Mouse (Mus musculus) lung, embryonic 14.5 days (tissue): ENCODE results near the gene Gdi2. TPM values are rescaled to one million over a fixed set of nuclear protein-coding genes. Genes with fewer than 3 reads are reported as not detected.

ENCODE experiments used
- ATAC-seq: fragments of 200-750 bp; cut with Nextera tagmentation; 2 replicates; pipeline ENCODE4 v1.8.0; 2017; ENCODE audit warnings: mild to moderate bottlenecking, moderate TSS enrichment, moderate library complexity; ENCODE audit not compliant: insufficient read depth
- DNase-seq: peaks from one replicate; pipeline ENCODE4 v3.0.0-alpha.2; 2015
- H3K27ac ChIP-seq: fragments of 300-500 bp; sonication (generic); 2 replicates; pipeline ENCODE4 v1.5.1; 2014; ENCODE audit warnings: low read depth, mild to moderate bottlenecking, moderate library complexity
- H3K27me3 ChIP-seq: fragments of 300-500 bp; sonication (generic); 2 replicates; pipeline ENCODE4 v1.6.1; 2014; ENCODE audit warnings: low read length, control low read depth; ENCODE audit not compliant: insufficient read depth
- H3K36me3 ChIP-seq: fragments of 300-500 bp; sonication (generic); 2 replicates; pipeline ENCODE4 v1.6.1; 2014; ENCODE audit warnings: control low read depth; ENCODE audit not compliant: insufficient read depth
- H3K4me1 ChIP-seq: fragments of 300-500 bp; sonication (generic); 2 replicates; pipeline ENCODE4 v1.6.1; 2014; ENCODE audit warnings: antibody characterized with exemption, control low read depth; ENCODE audit not compliant: insufficient read depth
- H3K4me2 ChIP-seq: fragments of 300-500 bp; sonication (generic); 2 replicates; pipeline ENCODE4 v1.6.1; 2014; ENCODE audit warnings: mild to moderate bottlenecking
- H3K4me3 ChIP-seq: fragments of 300-500 bp; sonication (generic); 2 replicates; pipeline ENCODE4 v1.5.1; 2014; ENCODE audit warnings: low read depth, low read length
- H3K9ac ChIP-seq: fragments of 300-500 bp; sonication (generic); 2 replicates; pipeline ENCODE4 v1.6.1; 2014
- H3K9me3 ChIP-seq: fragments of 300-500 bp; sonication (generic); 2 replicates; pipeline ENCODE4 v1.6.1; 2016; ENCODE audit warnings: low read depth, low read length, control low read depth
- CTCF ChIP-seq: IDR thresholded peaks from 2 replicates; pipeline ENCODE4 v1.5.1; 2016; ENCODE audit warnings: antibody characterized with exemption, low read depth
- WGBS: fragments of 180-500 bp; shearing (Covaris S2); extraction: QIAGEN DNeasy Blood & Tissue Kit; methylation state at CpG from one replicate; pipeline ENCODE4 v1.1.7; 2014; 5-methylcytosine and 5-hydroxymethylcytosine counted together
- polyA plus RNA-seq: library from polyadenylated mRNA; unstranded; fragments of >200 nt; fragmentation: Nextera tagmentation; extraction: Ambion mirVana; gene quantifications from 2 replicates; pipeline ENCODE4 v1.2.1, GENCODE M21; 2014

Gene Gdi2
- polyA plus RNA-seq, 1 experiment from 2014 or later, result 478 TPM

GRCm38 (mm10) chr13:3609780-3610117 lies 71.9 kb downstream of the Gdi2 start:
- H3K9ac ChIP-seq, result peak overlapping the region; percentile 86
- peaks cover 5% of the 10 kb centered on the region; the same call in 1 of the 2 replicates for H3K9me3 ChIP-seq
- peak overlapping the region; percentile 94 for H3K4me3 ChIP-seq
- H3K4me1 ChIP-seq, result no peaks in the 10 kb centered on the region
- DNase-seq (no peak), ATAC-seq (no peak)
- no peaks in the 10 kb centered on the region for H3K36me3 ChIP-seq
- no peaks in the 10 kb centered on the region for H3K27me3 ChIP-seq
- H3K4me2 ChIP-seq, result peak overlapping the region; percentile 75
- TF ChIP-seq CTCF, result no peak
- H3K27ac ChIP-seq, result no peak overlapping the region
- 14% methylated on average over 8 of the region's 8 CpGs for WGBS

GRCm38 (mm10) chr13:3610118-3610794 lies 72.4 kb downstream of the Gdi2 start:
- WGBS, result under 1% methylated on average over 50 of the region's 50 CpGs

GRCm38 (mm10) chr13:3610795-3611438 lies 73.1 kb downstream of the Gdi2 start, which contains the start of gene Fam208b:
TSS of gene Fam208b (minus strand) at chr13:3611108.
- no peak for TF ChIP-seq CTCF
- H3K4me2 ChIP-seq, result peak within 1 kb of the TSS; percentile 75
- WGBS, result under 1% methylated on average over 58 of the region's 58 CpGs
- no peaks in the 10 kb centered on the region for H3K4me1 ChIP-seq
- peak within 1 kb of the TSS; percentile 94 for H3K4me3 ChIP-seq
- peak; percentile 99 for ATAC-seq
- H3K27ac ChIP-seq, result peak within 1 kb of the TSS; percentile 94
- H3K27me3 ChIP-seq, result no peaks in the 10 kb centered on the region
- peak; percentile 99 for DNase-seq
- peak within 1 kb of the TSS; percentile 86 for H3K9ac ChIP-seq
- H3K36me3 ChIP-seq, result no peaks in the 10 kb centered on the region
- peaks cover 5% of the 10 kb centered on the region; the same call in 1 of the 2 replicates for H3K9me3 ChIP-seq

More at GRCm38 (mm10) chr13:3610118-3610794, 72.4 kb downstream of the Gdi2 start:
- Histone ChIP-seq H3K4me2 (peak overlapping the region; percentile 75), H3K4me1 (no peaks in the 10 kb centered on the region), H3K9ac (peak overlapping the region; percentile 86), H3K36me3 (no peaks in the 10 kb centered on the region), H3K27ac (peak overlapping the region; percentile 94), H3K27me3 (no peaks in the 10 kb centered on the region), H3K9me3 (peaks cover 5% of the 10 kb centered on the region; the same call in 1 of the 2 replicates), H3K4me3 (peak overlapping the region; percentile 94)
- DNase-seq, result peak; percentile 68
- no peak for TF ChIP-seq CTCF
- peak; percentile 50 for ATAC-seq

Other genes starting within 250 kb of the Gdi2 start
- gene Fam208b, start 73.0 kb downstream of the Gdi2 start, polyA plus RNA-seq, result 17.8 and 18.4 TPM in 2 replicates
- 10.7 and 10.8 TPM in 2 replicates for gene Asb13, start 96.0 kb downstream of the Gdi2 start, polyA plus RNA-seq